Mouse (Mus musculus): ENCODE data around the gene Polr2g. TPM values are rescaled to one million over a fixed set of nuclear protein-coding genes. Genes with fewer than 3 reads are reported as not detected.

The Polr2g gene
- polyA plus RNA-seq, 1 experiment = 159 TPM

- no peak for DNase-seq (ENCODE audit: extremely low spot score in 1 of 2, low spot score in 1 of 2)
Measured at GRCm38 (mm10) chr19:8765562-8765961, 32.8 kb downstream of the Polr2g start.

- no peak for DNase-seq (ENCODE audit: extremely low spot score in 1 of 2, low spot score in 1 of 2)
Measured at GRCm38 (mm10) chr19:8763276-8763675, 35.1 kb downstream of the Polr2g start.

GRCm38 (mm10) chr19:8760757-8761156, 37.6 kb downstream of the Polr2g start:
- DNase-seq (ENCODE audit: extremely low spot score in 1 of 2, low spot score in 1 of 2) = no peak

GRCm38 (mm10) chr19:8758899-8759298, 39.5 kb downstream of the Polr2g start:
- no peak for DNase-seq (ENCODE audit: extremely low spot score in 1 of 2, low spot score in 1 of 2)

- DNase-seq (ENCODE audit: extremely low spot score in 1 of 2, low spot score in 1 of 2) = no peak
Measured at GRCm38 (mm10) chr19:8757471-8757998, 40.8 kb downstream of the Polr2g start.

GRCm38 (mm10) chr19:8756635-8757387, 41.6 kb downstream of the Polr2g start, which contains the start of gene Nxf1:
Nxf1 (plus strand) TSS chr19:8757073.
- DNase-seq (ENCODE audit: extremely low spot score in 1 of 2, low spot score in 1 of 2) = peak; percentile 68 to 95

GRCm38 (mm10) chr19:8755652-8756051, 42.7 kb downstream of the Polr2g start:
- no peak for DNase-seq (ENCODE audit: extremely low spot score in 1 of 2, low spot score in 1 of 2)

GRCm38 (mm10) chr19:8747368-8747767, 51.0 kb downstream of the Polr2g start:
- DNase-seq (ENCODE audit: extremely low spot score in 1 of 2, low spot score in 1 of 2) = no peak

GRCm38 (mm10) chr19:8745382-8745781, 53.0 kb downstream of the Polr2g start:
- DNase-seq (ENCODE audit: extremely low spot score in 1 of 2, low spot score in 1 of 2) = no peak

Other genes starting within 250 kb of the Polr2g start
- 24.4 and 33.8 TPM in 2 replicates for gene Slc22a8, start 207.3 kb downstream of the Polr2g start, polyA plus RNA-seq (2012; rRNA removed)
- gene Slc22a6, start 180.5 kb downstream of the Polr2g start, polyA plus RNA-seq (2012; rRNA removed) = 5.6 and 9.2 TPM in 2 replicates
- 78.1 and 81.1 TPM in 2 replicates for gene Chrm1, start 134.8 kb downstream of the Polr2g start, polyA plus RNA-seq (2012; rRNA removed)
- gene Slc3a2, start 75.2 kb downstream of the Polr2g start, polyA plus RNA-seq (2012; rRNA removed) = 183 and 188 TPM in 2 replicates
- 48.9 and 49.2 TPM in 2 replicates for gene Wdr74, start 62.8 kb downstream of the Polr2g start, polyA plus RNA-seq (2012; rRNA removed)
- 0.34 and 0.92 TPM in 2 replicates for gene 1700092M07Rik, start 57.9 kb downstream of the Polr2g start, polyA plus RNA-seq (2012; rRNA removed)
- gene Stx5a, start 57.2 kb downstream of the Polr2g start, polyA plus RNA-seq (2012; rRNA removed) = 111 and 130 TPM in 2 replicates
- 128 and 139 TPM in 2 replicates for gene Nxf1, start 41.5 kb downstream of the Polr2g start, polyA plus RNA-seq (2012; rRNA removed)
- gene Tmem223, start 27.6 kb downstream of the Polr2g start, polyA plus RNA-seq (2012; rRNA removed) = 124 and 140 TPM in 2 replicates
- gene Tmem179b, start 24.1 kb downstream of the Polr2g start, polyA plus RNA-seq (2012; rRNA removed) = 16.9 and 18.1 TPM in 2 replicates
- 15.8 and 17.4 TPM in 2 replicates for gene Taf6l, start 12.2 kb downstream of the Polr2g start, polyA plus RNA-seq (2012; rRNA removed)
- 3.8 and 4.6 TPM in 2 replicates for gene Zbtb3, start 4.0 kb upstream of the Polr2g start, polyA plus RNA-seq (2012; rRNA removed)
- 27.2 and 30.9 TPM in 2 replicates for gene Ttc9c, start 20.8 kb upstream of the Polr2g start, polyA plus RNA-seq (2012; rRNA removed)
- gene Hnrnpul2, start 21.4 kb upstream of the Polr2g start, polyA plus RNA-seq (2012; rRNA removed) = 92.6 and 96.8 TPM in 2 replicates
- not detected in 2 replicates for gene AC129217.1, start 31.2 kb upstream of the Polr2g start, polyA plus RNA-seq (2012; rRNA removed)
- gene Bscl2, start 38.9 kb upstream of the Polr2g start, polyA plus RNA-seq (2012; rRNA removed) = 122 and 130 TPM in 2 replicates
- gene Gng3, start 40.6 kb upstream of the Polr2g start, polyA plus RNA-seq (2012; rRNA removed) = 248 and 262 TPM in 2 replicates
- 0.96 and 1.2 TPM in 2 replicates for gene Lrrn4cl, start 52.2 kb upstream of the Polr2g start, polyA plus RNA-seq (2012; rRNA removed)
- 129 and 137 TPM in 2 replicates for gene Ubxn1, start 72.9 kb upstream of the Polr2g start, polyA plus RNA-seq (2012; rRNA removed)
- gene Uqcc3, start 82.3 kb upstream of the Polr2g start, polyA plus RNA-seq (2012; rRNA removed) = 67.7 and 70.4 TPM in 2 replicates
- 3.7 and 4.0 TPM in 2 replicates for gene Lbhd1, start 85.2 kb upstream of the Polr2g start, polyA plus RNA-seq (2012; rRNA removed)
- gene Gm49403, start 85.4 kb upstream of the Polr2g start, polyA plus RNA-seq (2012; rRNA removed) = not detected in 2 replicates
- gene 1810009A15Rik, start 90.3 kb upstream of the Polr2g start, polyA plus RNA-seq (2012; rRNA removed) = 36.6 and 41.3 TPM in 2 replicates
- gene Gm49416, start 90.3 kb upstream of the Polr2g start, polyA plus RNA-seq (2012; rRNA removed) = not detected in 2 replicates
- 14.8 and 15.8 TPM in 2 replicates for gene Ints5, start 94.4 kb upstream of the Polr2g start, polyA plus RNA-seq (2012; rRNA removed)
- gene Ganab, start 99.5 kb upstream of the Polr2g start, polyA plus RNA-seq (2012; rRNA removed) = 87.7 and 95.2 TPM in 2 replicates
- gene B3gat3, start 121.8 kb upstream of the Polr2g start, polyA plus RNA-seq (2012; rRNA removed) = 190 and 210 TPM in 2 replicates
- 8.3 and 9.6 TPM in 2 replicates for gene Rom1, start 130.8 kb upstream of the Polr2g start, polyA plus RNA-seq (2012; rRNA removed)
- gene Eml3, start 131.0 kb upstream of the Polr2g start, polyA plus RNA-seq (2012; rRNA removed) = 13.9 and 14.1 TPM in 2 replicates
- 27.6 and 31.0 TPM in 2 replicates for gene Mta2, start 143.3 kb upstream of the Polr2g start, polyA plus RNA-seq (2012; rRNA removed)
- gene Tut1, start 155.3 kb upstream of the Polr2g start, polyA plus RNA-seq (2012; rRNA removed) = 19.6 and 20.5 TPM in 2 replicates
- gene Eef1g, start 168.5 kb upstream of the Polr2g start, polyA plus RNA-seq (2012; rRNA removed) = 257 and 281 TPM in 2 replicates
- gene Ahnak, start 190.7 kb upstream of the Polr2g start, polyA plus RNA-seq (2012; rRNA removed) = 6.8 and 7.5 TPM in 2 replicates